Mouse (Mus musculus) heart, adult 8-10 months (tissue): ENCODE data around the gene Nfkbid. TPM values are rescaled to one million over a fixed set of nuclear protein-coding genes. Genes with fewer than 3 reads are reported as not detected.
"Not testable (repeated sequence)": the region's sequence is repeated elsewhere in the genome, so short reads cannot be mapped to it uniquely, and the experiment has no call there.

ENCODE experiments used
- DNase-seq: peaks from one replicate; pipeline ENCODE4 v3.0.0; 2022; ENCODE audit warnings: low spot score
- total RNA-seq, 4 experiments: library from RNA; stranded (reverse); gene quantifications; 2 replicates each; pipeline ENCODE4 v1.2.4; 2022

The Nfkbid gene
- total RNA-seq, 4 experiments from 2014 or later = 0.12 to 0.46 (median 0.28) TPM; not detected in 1

DNA sequence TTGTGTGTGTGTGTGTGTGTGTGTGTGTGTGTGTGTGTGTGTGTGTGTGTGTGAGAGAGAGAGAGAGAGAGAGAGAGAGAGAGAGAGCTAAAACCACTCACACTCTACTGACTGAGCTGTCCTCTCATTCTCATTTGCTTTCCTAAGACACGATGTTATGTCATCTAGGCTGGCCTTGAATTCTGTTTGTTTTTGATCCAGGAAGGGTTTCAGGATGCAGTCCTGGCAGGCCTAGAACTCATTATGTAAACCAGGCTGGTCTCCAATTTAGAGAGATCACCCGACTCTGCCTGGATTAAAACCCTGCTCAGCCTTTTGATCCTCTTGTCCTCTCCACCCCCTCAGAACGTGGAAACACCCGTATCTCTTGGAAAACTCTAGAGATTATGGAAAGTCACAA is 42.5 kb downstream of the Nfkbid start:
- no peak for DNase-seq

DNA sequence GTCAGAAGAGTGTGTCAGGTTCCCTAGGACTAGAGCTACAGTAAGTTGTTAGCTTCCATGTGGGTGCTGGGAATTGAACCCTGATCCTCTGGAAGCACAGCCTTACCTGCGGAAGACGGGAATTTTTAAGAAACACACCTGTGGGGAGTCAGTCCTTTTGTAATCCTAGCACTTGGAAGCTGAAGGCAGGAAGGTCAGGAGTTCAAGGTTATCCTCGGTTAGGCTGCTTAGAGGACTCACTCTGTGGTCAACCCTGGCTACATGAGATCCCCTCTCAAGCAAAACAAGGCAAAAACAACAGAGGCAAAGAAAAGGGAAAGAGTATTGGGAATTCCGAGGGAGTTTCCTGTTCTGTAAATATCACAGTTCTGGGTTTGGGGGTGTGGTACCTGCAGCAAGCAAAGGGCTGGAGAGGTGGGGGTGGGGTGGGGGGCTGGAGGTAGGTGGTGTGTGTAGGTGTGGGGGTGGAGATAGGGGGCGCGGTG is 43.3 kb downstream of the Nfkbid start:
- DNase-seq = no peak

DNA sequence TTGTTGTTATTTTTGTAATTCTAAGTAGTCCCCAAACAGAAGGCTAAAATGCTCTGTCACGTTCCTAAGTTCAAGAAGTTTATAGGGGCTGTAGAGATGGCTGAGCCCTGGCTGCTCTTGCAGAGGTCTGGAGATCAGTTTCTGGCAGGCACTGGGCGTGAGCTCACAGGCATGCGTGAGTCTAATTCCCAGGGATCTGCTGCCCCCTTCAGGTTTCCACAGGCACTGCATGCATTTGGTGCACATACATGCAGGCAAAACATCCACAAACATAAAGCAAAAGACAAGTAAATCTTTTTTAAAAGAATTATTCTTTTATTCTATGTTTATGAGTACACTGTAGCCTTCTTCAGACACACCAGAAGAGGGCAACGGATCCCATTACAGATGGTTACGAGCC is 50.9 kb downstream of the Nfkbid start:
- DNase-seq = no peak

DNA sequence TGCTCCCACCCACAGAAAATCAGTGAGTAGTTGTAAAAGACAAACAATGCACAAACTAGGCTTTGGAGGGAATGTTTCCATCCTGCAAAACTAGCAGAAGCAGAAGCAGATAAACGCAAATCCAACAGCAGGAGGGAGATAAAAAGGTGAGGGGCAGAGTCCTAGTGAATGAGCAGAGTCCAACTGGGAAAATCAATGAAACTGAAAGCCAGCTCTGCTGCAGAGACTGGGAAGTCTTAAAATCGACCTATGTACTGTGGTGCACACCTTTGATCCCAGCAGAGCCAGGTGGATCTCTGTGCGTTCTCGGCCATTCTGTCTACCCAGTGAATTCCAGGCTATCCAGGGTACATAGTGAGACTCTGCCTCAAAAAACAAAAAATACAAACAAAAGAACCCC is 53.5 kb downstream of the Nfkbid start:
- no peak for DNase-seq

DNA sequence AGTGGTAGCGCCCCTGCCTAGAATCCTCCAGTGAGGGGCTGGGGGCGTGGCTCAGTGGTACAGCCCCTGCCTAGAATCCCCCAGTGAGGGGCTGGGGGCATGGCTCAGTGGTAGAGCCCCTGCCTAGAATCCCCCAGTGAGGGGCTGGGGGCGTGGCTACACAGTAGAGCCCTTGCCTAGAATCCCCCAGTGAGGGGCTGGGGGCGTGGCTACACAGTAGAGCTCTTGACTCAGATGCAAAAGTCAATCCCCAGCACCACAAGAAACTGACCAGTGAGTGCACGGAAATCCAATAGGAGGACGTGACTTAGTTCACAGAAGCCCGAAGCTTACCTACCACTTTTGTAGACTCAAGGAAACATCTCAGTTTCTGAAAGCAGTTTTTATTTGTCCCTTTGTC is 54.6 kb downstream of the Nfkbid start:
- not testable (repeated sequence) for DNase-seq

DNA sequence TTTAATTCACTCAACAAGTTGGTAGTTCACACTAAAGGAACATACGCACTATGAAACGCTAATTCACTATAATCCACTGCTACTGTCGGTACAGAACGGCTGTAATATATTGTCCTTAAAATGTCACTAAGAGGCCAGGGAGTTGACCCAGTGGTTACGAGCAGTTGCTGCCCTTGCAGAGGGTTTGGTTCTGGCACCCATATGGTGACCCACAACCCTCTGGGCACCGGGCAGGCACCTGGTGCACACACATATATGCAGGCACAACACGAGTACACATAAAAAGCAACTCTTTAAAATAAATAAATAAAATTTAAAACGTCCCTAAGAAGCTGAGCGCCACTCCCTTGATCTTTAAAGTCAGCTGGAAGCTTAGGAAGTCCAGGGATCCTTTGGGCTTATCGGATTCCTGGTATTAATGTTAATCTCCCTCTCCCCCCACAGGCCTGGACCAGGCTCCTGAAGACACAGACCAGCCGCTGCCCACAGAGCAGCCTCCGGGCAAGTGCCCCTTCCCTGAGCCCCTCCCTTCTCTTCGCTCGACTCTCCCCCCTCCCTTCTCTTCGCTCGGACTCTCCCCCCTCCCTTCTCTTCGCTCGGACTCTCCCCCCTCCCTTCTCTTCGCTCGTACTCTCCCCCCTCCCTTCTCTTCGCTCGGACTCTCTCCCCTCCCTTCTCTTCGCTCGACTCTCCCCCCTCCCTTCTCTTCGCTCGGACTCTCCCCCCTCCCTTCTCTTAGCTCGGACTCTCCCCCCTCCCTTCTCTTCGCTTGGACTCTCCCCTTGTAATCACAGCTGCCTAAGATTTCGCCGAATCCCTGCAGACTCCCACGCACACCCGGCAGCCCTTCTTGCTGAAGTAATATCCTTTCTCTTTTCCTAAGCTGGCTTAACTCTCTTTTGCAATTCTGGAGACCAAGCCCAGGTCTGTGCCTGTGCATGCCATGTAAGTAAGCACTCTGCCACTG is 56.2 kb downstream of the Nfkbid start:
- DNase-seq = no peak

Other genes with a start within 250 kb of the Nfkbid start
- 1,000 to 10,000 TPM; 3,196 to 3,318 (median 3,289) TPM for gene Cox7a1, start 237.6 kb upstream of the Nfkbid start, total RNA-seq
- gene Capns1, start 222.9 kb upstream of the Nfkbid start, total RNA-seq = 100 to 1,000 TPM; 287 to 304 (median 297) TPM
- gene Polr2i, start 189.8 kb upstream of the Nfkbid start, total RNA-seq = 10 to 100 TPM; 54.0 to 70.5 (median 64.9) TPM
- 10 to 100 TPM; 51.2 to 62.4 (median 57.6) TPM for gene Tbcb, start 189.5 kb upstream of the Nfkbid start, total RNA-seq
- gene Ovol3, start 186.0 kb upstream of the Nfkbid start, total RNA-seq = not detected
- gene Thap8, start 141.6 kb upstream of the Nfkbid start, total RNA-seq = under 1 TPM in 1 of 4 experiments, not detected in 3; 0.44 TPM
- gene Wdr62, start 141.3 kb upstream of the Nfkbid start, total RNA-seq = 1 to 10 TPM in 1 of 4 experiments, under 1 TPM in 3; 0.41 to 1.5 (median 0.84) TPM
- 1 to 10 TPM; 4.7 to 8.7 (median 7.4) TPM for gene Clip3, start 130.0 kb upstream of the Nfkbid start, total RNA-seq
- gene Alkbh6, start 113.0 kb upstream of the Nfkbid start, total RNA-seq = 10 to 100 TPM; 28.6 to 34.0 (median 32.5) TPM
- gene Syne4, start 106.9 kb upstream of the Nfkbid start, total RNA-seq = 1 to 10 TPM in 1 of 4 experiments, under 1 TPM in 3; 0.46 to 1.9 (median 0.76) TPM
- 1 to 10 TPM in 1 of 4 experiments, under 1 TPM in 3; 0.62 to 1.2 (median 0.79) TPM for gene E130208F15Rik, start 100.0 kb upstream of the Nfkbid start, total RNA-seq
- 10 to 100 TPM; 14.0 to 16.2 (median 15.1) TPM for gene Sdhaf1, start 97.8 kb upstream of the Nfkbid start, total RNA-seq
- 1 to 10 TPM; 1.3 to 2.4 (median 1.6) TPM for gene Lrfn3, start 59.0 kb upstream of the Nfkbid start, total RNA-seq
- 10 to 100 TPM; 13.5 to 26.2 (median 16.5) TPM for gene Tyrobp, start 8.0 kb upstream of the Nfkbid start, total RNA-seq
- gene Hcst, start 1.9 kb upstream of the Nfkbid start, total RNA-seq = not detected
- gene Aplp1, start 23.8 kb downstream of the Nfkbid start, total RNA-seq = 1 to 10 TPM; 3.2 to 4.2 (median 3.6) TPM
- not detected for gene Kirrel2, start 36.0 kb downstream of the Nfkbid start, total RNA-seq
- gene Nphs1, start 36.6 kb downstream of the Nfkbid start, total RNA-seq = not detected
- gene Prodh2, start 71.9 kb downstream of the Nfkbid start, total RNA-seq = not detected
- gene Arhgap33, start 113.3 kb downstream of the Nfkbid start, total RNA-seq = under 1 TPM; 0.32 to 0.60 (median 0.36) TPM
- 1,000 to 10,000 TPM in 1 of 4 experiments, 100 to 1,000 TPM in 3; 852 to 1,087 (median 985) TPM for gene Hspb6, start 130.4 kb downstream of the Nfkbid start, total RNA-seq
- 1 to 10 TPM; 3.1 to 4.5 (median 3.9) TPM for gene Proser3, start 130.6 kb downstream of the Nfkbid start, total RNA-seq
- gene Lin37, start 138.1 kb downstream of the Nfkbid start, total RNA-seq = 10 to 100 TPM; 13.5 to 21.0 (median 14.6) TPM
- gene U2af1l4, start 141.6 kb downstream of the Nfkbid start, total RNA-seq = 10 to 100 TPM; 62.1 to 70.3 (median 67.2) TPM
- 1 to 10 TPM in 2 of 4 experiments, under 1 TPM in 2; 0.80 to 1.6 (median 1.2) TPM for gene Gm49396, start 141.6 kb downstream of the Nfkbid start, total RNA-seq
- gene Psenen, start 141.9 kb downstream of the Nfkbid start, total RNA-seq = 10 to 100 TPM; 82.2 to 90.7 (median 88.5) TPM
- gene Igflr1, start 143.7 kb downstream of the Nfkbid start, total RNA-seq = 1 to 10 TPM in 3 of 4 experiments, not detected in 1; 1.1 to 1.4 (median 1.1) TPM
- gene Kmt2b, start 167.0 kb downstream of the Nfkbid start, total RNA-seq = 10 to 100 TPM; 14.2 to 19.6 (median 16.2) TPM
- gene Zbtb32, start 177.2 kb downstream of the Nfkbid start, total RNA-seq = not detected
- under 1 TPM in 1 of 4 experiments, not detected in 3; 0.19 TPM for gene Upk1a, start 191.1 kb downstream of the Nfkbid start, total RNA-seq
- gene Cox6b1, start 204.4 kb downstream of the Nfkbid start, total RNA-seq = 1,000 to 10,000 TPM; 4,392 to 5,023 (median 4,762) TPM
- not detected for gene Etv2, start 214.1 kb downstream of the Nfkbid start, total RNA-seq
- gene Rbm42, start 228.6 kb downstream of the Nfkbid start, total RNA-seq = 10 to 100 TPM; 43.9 to 49.9 (median 44.7) TPM
- gene Haus5, start 243.3 kb downstream of the Nfkbid start, total RNA-seq = 1 to 10 TPM; 3.0 to 7.4 (median 6.0) TPM
- under 1 TPM in 1 of 4 experiments, not detected in 3; 0.40 TPM for gene Pmis2, start 249.9 kb downstream of the Nfkbid start, total RNA-seq